8 mouse cellular contexts compared by ENCODE assay signal in genomic region chr13:53775687-53776086, GRCm38 (mm10).
DNase-seq lines count a peak whose midpoint lies in the region; ATAC-seq and TF ChIP-seq lines count a peak whose summit lies in the region.
"Had no signal": no experiment of that assay in that cellular context is flagged by ENCODE, and none has a peak within 500 bp of the region (broad histone marks: within the 10 kb centered on the region; RNA-seq: fewer than 3 reads in every experiment).

No protein-coding gene starts in this region.

- H3K4me1 ChIP-seq in kidney, embryonic 16.5 days (ENCODE audit: insufficient read depth, low read length), result no peaks in the 10 kb centered on the region
- H3K4me1 ChIP-seq in MEL (ENCODE audit: control insufficient read depth in 1 of 2, insufficient read depth in 2 of 2, low read length in 2 of 2), result no peaks in the 10 kb centered on the region
- H3K4me1 ChIP-seq in limb, embryonic 11.5 days (ENCODE audit: control insufficient read depth, insufficient read depth, low read length), result no peaks in the 10 kb centered on the region
- H3K4me1 ChIP-seq: midbrain, embryonic 12.5 days had no signal

- DNase-seq in kidney, adult 11 months, result peak; percentile 11
- DNase-seq in B cell, adult 2 months, result peak; percentile 1 to 2
- peak; percentile 8 for DNase-seq in MEL (ENCODE audit: low read depth, low spot score)
- peak; percentile 87 for DNase-seq in embryo, embryonic 10.5 days (ENCODE audit: low spot score)
- DNase-seq in limb, embryonic 11.5 days (ENCODE audit: low spot score), result peak; percentile 85
- DNase-seq in thymus, postnatal 25 days, result peak; percentile 12

- H3K9me3 ChIP-seq in kidney, embryonic 16.5 days (ENCODE audit: low read length), result no peaks in the 10 kb centered on the region
- H3K9me3 ChIP-seq in MEL (replicated peaks; ENCODE audit: insufficient read depth, low read length), result no peaks in the 10 kb centered on the region
- no peaks in the 10 kb centered on the region for H3K9me3 ChIP-seq in limb, embryonic 11.5 days (ENCODE audit: control insufficient read depth, low read length)
- H3K9me3 ChIP-seq: midbrain, embryonic 12.5 days had no signal

- no peak for TF ChIP-seq EP300 in MEL (IDR thresholded peaks at IDR 0.05; ENCODE audit: low read depth in 1 of 2, low read length in 2 of 2)

- H3K27ac ChIP-seq in kidney, embryonic 16.5 days (ENCODE audit: low read length), result no peak overlapping the region
- H3K27ac ChIP-seq in MEL (ENCODE audit: control insufficient read depth, low read depth, low read length), result no peak overlapping the region
- H3K27ac ChIP-seq in limb, embryonic 11.5 days (replicated peaks; ENCODE audit: low read depth, low read length), result no peak overlapping the region
- H3K27ac ChIP-seq: midbrain, embryonic 12.5 days had no signal

- H3K36me3 ChIP-seq in kidney, embryonic 16.5 days (ENCODE audit: insufficient read depth, low read length), result no peaks in the 10 kb centered on the region
- H3K36me3 ChIP-seq in MEL (ENCODE audit: control insufficient read depth in 1 of 2, insufficient read depth in 2 of 2, low read length in 2 of 2), result no peaks in the 10 kb centered on the region
- no peaks in the 10 kb centered on the region for H3K36me3 ChIP-seq in limb, embryonic 11.5 days (ENCODE audit: control insufficient read depth, insufficient read depth, low read length)
- H3K36me3 ChIP-seq: midbrain, embryonic 12.5 days had no signal

- WGBS in kidney, embryonic 16.5 days, result 37% methylated on average over 5 of the region's 5 CpGs
- WGBS in limb, embryonic 11.5 days, result 30% methylated on average over 5 of the region's 5 CpGs

- peak; percentile 12 for TF ChIP-seq RAD21 in MEL (IDR thresholded peaks at IDR 0.05; ENCODE audit: low read depth, low read length)

- H3K4me2 ChIP-seq in kidney, embryonic 16.5 days (replicated peaks; ENCODE audit: low read depth, low read length), result no peak overlapping the region
- no peak overlapping the region for H3K4me2 ChIP-seq in limb, embryonic 11.5 days (ENCODE audit: low read depth, severe bottlenecking)
- H3K4me2 ChIP-seq: midbrain, embryonic 12.5 days had no signal

- H3K9ac ChIP-seq in kidney, embryonic 16.5 days (replicated peaks; ENCODE audit: low read length), result no peak overlapping the region
- H3K9ac ChIP-seq in MEL (ENCODE audit: control insufficient read depth, low read depth, low read length, poor library complexity, severe bottlenecking), result no peak overlapping the region
- no peak overlapping the region for H3K9ac ChIP-seq in limb, embryonic 11.5 days (ENCODE audit: low read length)
- H3K9ac ChIP-seq: midbrain, embryonic 12.5 days had no signal

- no peaks in the 10 kb centered on the region for H3K79me2 ChIP-seq in MEL (ENCODE audit: control insufficient read depth, insufficient read depth, low read length, poor library complexity)

- no peak for TF ChIP-seq POLR2A in MEL (IDR thresholded peaks at IDR 0.05; ENCODE audit: control insufficient read depth in 1 of 2, insufficient read depth in 1 of 2, low read depth in 1 of 2, low read length in 2 of 2, poor library complexity in 1 of 2)

- H3K4me3 ChIP-seq in kidney, embryonic 16.5 days (ENCODE audit: low read length), result no peak overlapping the region
- H3K4me3 ChIP-seq in MEL (ENCODE audit: control insufficient read depth in 1 of 2, insufficient read depth in 1 of 2, low read depth in 2 of 2, low read length in 2 of 2), result no peak overlapping the region
- no peak overlapping the region for H3K4me3 ChIP-seq in limb, embryonic 11.5 days (ENCODE audit: low read depth, low read length)
- H3K4me3 ChIP-seq: midbrain, embryonic 12.5 days had no signal

- no peaks in the 10 kb centered on the region for H3K27me3 ChIP-seq in kidney, embryonic 16.5 days (ENCODE audit: insufficient read depth, low read length)
- H3K27me3 ChIP-seq in MEL (ENCODE audit: control insufficient read depth in 1 of 2, insufficient read depth in 2 of 2, low read length in 2 of 2), result no peaks in the 10 kb centered on the region
- no peaks in the 10 kb centered on the region for H3K27me3 ChIP-seq in limb, embryonic 11.5 days (ENCODE audit: control insufficient read depth, insufficient read depth, low read length)
- H3K27me3 ChIP-seq: midbrain, embryonic 12.5 days had no signal

- ATAC-seq in kidney, embryonic 16.5 days (ENCODE audit: low FRiP score, low TSS enrichment), result no peak
- ATAC-seq in limb, embryonic 11.5 days (ENCODE audit: insufficient number of reproducible peaks, low FRiP score, low TSS enrichment, low read depth), result no peak

- TF ChIP-seq CTCF in MEL (IDR thresholded peaks at IDR 0.05 in 2 of 3, conservative IDR thresholded peaks at IDR 0.05 in 1 of 3; ENCODE audit: control insufficient read depth in 1 of 3, insufficient read depth in 1 of 3, low read depth in 2 of 3, low read length in 3 of 3, poor library complexity in 1 of 3, severe bottlenecking in 1 of 3), result peak; percentile 20 to 48 (median 35); a peak in 5 of 6 replicates

TF ChIP-seq in MEL, 35 proteins besides CTCF, POLR2A, EP300 and RAD21:
- TF ChIP-seq MYC (IDR thresholded peaks at IDR 0.05; ENCODE audit: low read depth, low read length) (no peak), TCF12 (IDR thresholded peaks at IDR 0.05; ENCODE audit: low read depth, low read length) (no peak), CHD1 (IDR thresholded peaks at IDR 0.05; ENCODE audit: low read depth, low read length) (no peak), MAFK (IDR thresholded peaks at IDR 0.05; ENCODE audit: borderline replicate concordance, low read depth, low read length) (no peak), SMC3 (IDR thresholded peaks at IDR 0.05; ENCODE audit: low read depth, low read length) (peak; percentile 20; the same call in 1 of the 2 replicates), MYB (IDR thresholded peaks at IDR 0.05; ENCODE audit: low read depth, low read length) (no peak), UBTF (IDR thresholded peaks at IDR 0.05; ENCODE audit: borderline replicate concordance, insufficient read depth, low read depth, low read length) (no peak)

Comparison
In these comparisons a context has a peak if more than half of its experiments do, and no peak if none do; other contexts are left out.
1. DNase-seq: peak in every context shown above with its lines; median percentile 87 in embryo, embryonic 10.5 days; 85 in limb, embryonic 11.5 days; 12 in thymus, postnatal 25 days; 11 in kidney, adult 11 months; 8 in MEL; 2 in B cell, adult 2 months.